Mouse (Mus musculus): ENCODE measurements around the gene Skint1.
"Not testable (repeated sequence)": the region's sequence is repeated elsewhere in the genome, so short reads cannot be mapped to it uniquely, and the experiment has no call there.

Skint1 gene

DNA sequence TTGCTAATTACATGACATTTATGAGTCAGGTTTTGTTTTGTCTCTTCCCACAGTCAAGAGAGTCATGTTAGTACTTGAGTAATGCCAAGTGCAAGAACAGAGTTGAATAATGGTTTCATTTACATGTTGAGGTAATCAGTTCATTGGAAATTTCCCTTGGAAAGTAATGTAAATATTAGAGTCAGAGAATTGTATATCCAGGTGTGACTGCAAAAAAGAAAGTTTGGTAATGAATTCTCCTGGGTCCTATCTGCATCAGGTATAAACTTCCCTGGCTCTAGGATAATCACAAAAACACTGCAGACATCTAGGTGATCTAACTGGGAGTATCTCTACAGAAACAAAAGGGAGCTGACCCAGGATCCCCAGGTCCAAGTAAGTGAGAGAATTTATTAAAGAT lies at the start of gene Skint1:
Gene Skint1, plus strand, starts transcription at position 301 of the 400 bp plus-strand sequence.
- no peak for DNase-seq (ENCODE audit: low spot score in 2 of 2)

DNA sequence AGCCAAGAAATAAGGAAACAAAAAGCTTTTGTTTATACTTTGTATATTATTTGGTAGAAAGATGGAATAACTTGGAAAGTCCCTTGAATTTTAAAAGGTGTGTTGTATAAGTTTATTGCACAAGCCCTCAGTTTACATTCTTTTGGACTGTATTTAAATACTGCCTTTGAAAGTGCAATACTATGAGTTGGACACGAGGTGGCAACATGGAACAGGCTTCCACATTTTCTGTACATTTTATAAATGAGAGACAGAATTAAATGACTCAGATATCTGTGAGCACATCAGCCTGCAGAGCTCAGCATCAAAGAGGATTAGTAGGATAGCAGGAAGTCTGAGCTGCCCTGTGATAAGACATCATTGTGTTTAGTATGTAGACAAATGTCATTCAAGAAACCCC lies 44.8 kb upstream of the Skint1 start:
- no peak for DNase-seq (ENCODE audit: low spot score in 2 of 2)

DNA sequence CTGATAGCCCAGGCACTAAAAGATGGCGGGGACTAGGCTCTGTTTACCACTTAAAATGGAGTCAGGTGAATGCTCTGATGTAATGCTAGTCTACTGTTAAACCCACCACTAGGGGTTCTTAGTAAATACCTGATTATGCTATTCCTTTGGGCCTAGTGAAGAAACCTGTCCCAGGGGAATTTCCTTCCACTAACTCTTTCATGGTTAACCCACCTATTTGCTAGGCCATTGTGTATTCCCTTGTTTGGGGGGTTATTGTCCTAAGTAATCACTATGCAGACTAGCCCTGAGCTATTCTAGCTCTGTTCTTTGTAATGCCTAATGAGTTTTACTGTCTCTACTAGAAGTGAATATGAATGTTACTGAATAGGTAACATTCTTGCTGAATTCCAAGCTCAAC lies 42.8 kb upstream of the Skint1 start:
- not testable (repeated sequence) for DNase-seq (ENCODE audit: low spot score in 2 of 2)

DNA sequence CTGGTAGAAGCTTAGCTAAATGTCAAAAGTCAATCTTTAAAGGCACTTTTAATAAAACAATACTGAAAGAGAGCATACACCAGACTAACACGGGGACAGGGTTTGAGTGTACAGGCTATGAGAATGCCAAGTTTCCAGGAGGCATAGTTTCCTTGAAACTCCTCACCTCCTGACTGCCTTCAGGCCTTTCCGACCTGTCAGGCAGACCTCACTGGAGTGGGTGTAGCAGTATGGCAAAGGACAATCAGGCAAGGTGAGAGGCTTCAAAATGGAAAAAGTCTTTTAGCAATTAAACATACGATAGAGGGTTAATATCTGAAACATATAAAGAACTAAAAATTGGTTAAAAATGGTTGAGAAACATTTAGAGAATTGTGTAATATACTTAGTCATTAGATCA lies 42.4 kb upstream of the Skint1 start:
- DNase-seq (ENCODE audit: low spot score in 2 of 2): no peak

DNA sequence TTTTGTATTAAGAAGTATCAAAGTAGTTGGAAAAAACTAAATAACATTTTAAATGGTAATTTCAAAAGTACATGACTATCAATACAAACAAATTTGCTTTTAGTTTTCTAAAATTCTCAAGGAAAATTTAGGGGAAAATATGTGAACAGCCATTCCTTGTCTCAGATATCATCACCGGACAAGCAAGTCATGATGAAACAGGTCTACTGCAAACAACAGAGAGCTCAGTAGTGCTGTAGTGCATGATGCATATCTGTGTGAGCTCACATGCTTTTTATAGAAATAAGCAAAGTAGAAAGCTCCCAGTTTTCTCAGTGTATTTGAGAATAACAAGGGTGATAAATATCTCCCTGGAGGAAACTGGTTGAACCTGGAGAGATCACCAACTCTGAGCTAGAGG lies 33.4 kb upstream of the Skint1 start, which contains the start of gene Skint7:
Gene Skint7, plus strand, starts transcription at position 301 of the 400 bp plus-strand sequence.
- no peak for DNase-seq (ENCODE audit: low spot score in 2 of 2)

DNA sequence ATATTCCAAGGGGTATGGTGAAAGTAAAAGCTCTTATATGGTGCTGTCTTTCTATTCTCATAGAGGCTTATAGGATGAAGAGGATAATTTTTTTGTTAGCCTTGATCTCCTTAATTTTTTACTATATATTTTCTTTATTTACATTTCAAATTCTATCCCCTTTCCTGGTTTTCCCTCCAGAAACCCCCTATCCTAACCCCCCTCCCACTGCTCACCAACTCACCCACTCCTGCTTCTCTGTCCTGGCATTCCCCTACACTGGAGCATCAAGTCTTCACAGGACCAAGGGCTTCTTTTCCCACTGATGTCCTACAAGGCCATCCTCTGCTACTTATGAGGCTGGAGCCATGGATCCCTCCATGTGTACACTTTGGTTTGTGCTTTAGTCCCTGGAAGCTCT lies 65.6 kb downstream of the Skint1 start, which contains the start of gene Skint4:
Gene Skint4, plus strand, starts transcription at position 301 of the 400 bp plus-strand sequence.
- no peak for DNase-seq (ENCODE audit: low spot score in 2 of 2)

All from spleen, postnatal 10 days (tissue).